Mouse (Mus musculus): ENCODE measurements at regions not wholly inside any gene's neighbourhood (a gene's known extent, or its start where the extent isn't known, plus 50 kb on each side); places are given as distances from the start of the nearest gene placed in this dataset.

- peak; percentile 76 for DNase-seq (ENCODE audit: low read depth, low spot score)
Observed at GRCm38 (mm10) chr9:32815473-32815872, 179.5 kb downstream of the Ets1 start.

GRCm38 (mm10) chr9:32816649-32817425, 180.8 kb downstream of the Ets1 start:
- DNase-seq (ENCODE audit: low read depth, low spot score): no peak

GRCm38 (mm10) chr9:32817442-32818358, 181.7 kb downstream of the Ets1 start:
- DNase-seq (ENCODE audit: low read depth, low spot score): no peak

GRCm38 (mm10) chr9:32823439-32824133, 187.6 kb downstream of the Ets1 start:
- DNase-seq (ENCODE audit: low read depth, low spot score): no peak

GRCm38 (mm10) chr9:32824134-32824531, 188.1 kb downstream of the Ets1 start:
- no peak for DNase-seq (ENCODE audit: low read depth, low spot score)

GRCm38 (mm10) chr9:32830268-32830891, 194.4 kb downstream of the Ets1 start:
- no peak for DNase-seq (ENCODE audit: low read depth, low spot score)

- DNase-seq (ENCODE audit: low read depth, low spot score): no peak
Observed at GRCm38 (mm10) chr9:32833373-32833772, 197.4 kb downstream of the Ets1 start.

GRCm38 (mm10) chr9:32834751-32835625, 199.0 kb downstream of the Ets1 start:
- DNase-seq (ENCODE audit: low read depth, low spot score): no peak

GRCm38 (mm10) chr9:32835626-32835971, 199.6 kb downstream of the Ets1 start:
- no peak for DNase-seq (ENCODE audit: low read depth, low spot score)

GRCm38 (mm10) chr9:32836371-32836770, 200.3 kb downstream of the Ets1 start:
- no peak for DNase-seq (ENCODE audit: low read depth, low spot score)

- DNase-seq (ENCODE audit: low read depth, low spot score): no peak
Observed at GRCm38 (mm10) chr9:32847361-32847760, 211.3 kb downstream of the Ets1 start.

GRCm38 (mm10) chr9:32852282-32852681, 216.3 kb downstream of the Ets1 start:
- DNase-seq (ENCODE audit: low read depth, low spot score): no peak

- peak; percentile 31 for DNase-seq (ENCODE audit: low read depth, low spot score)
Observed at GRCm38 (mm10) chr9:32863286-32863685, 227.3 kb downstream of the Ets1 start.

GRCm38 (mm10) chr9:32868936-32869335, 232.9 kb downstream of the Ets1 start:
- no peak for DNase-seq (ENCODE audit: low read depth, low spot score)

GRCm38 (mm10) chr9:32874306-32874875, 238.4 kb downstream of the Ets1 start:
- no peak for DNase-seq (ENCODE audit: low read depth, low spot score)

- DNase-seq (ENCODE audit: low read depth, low spot score): no peak
Observed at GRCm38 (mm10) chr9:32882819-32883587, 247.0 kb downstream of the Ets1 start.

- no peak for DNase-seq (ENCODE audit: low read depth, low spot score)
Observed at GRCm38 (mm10) chr9:32886008-32886650, 250.1 kb downstream of the Ets1 start.

GRCm38 (mm10) chr9:32899801-32900200, 263.8 kb downstream of the Ets1 start:
- no peak for DNase-seq (ENCODE audit: low read depth, low spot score)

GRCm38 (mm10) chr9:32901287-32901686, 265.3 kb downstream of the Ets1 start:
- peak; percentile 48 for DNase-seq (ENCODE audit: low read depth, low spot score)
